Mouse (Mus musculus) liver, embryonic 12.5 days (tissue): Measurements from ENCODE around the gene Trappc10. TPM values are rescaled to one million over a fixed set of nuclear protein-coding genes. Genes with fewer than 3 reads are reported as not detected.

Source experiments
- ATAC-seq: fragments of 200-750 bp; cut with Nextera tagmentation; 2 replicates; pipeline ENCODE4 v1.8.0; 2017; ENCODE audit warnings: moderate number of reproducible peaks, mild to moderate bottlenecking, moderate library complexity
- H3K27ac ChIP-seq: fragments of 300-500 bp; sonication (generic); 2 replicates; pipeline ENCODE4 v1.5.1; 2016; ENCODE audit warnings: mild to moderate bottlenecking
- H3K27me3 ChIP-seq: fragments of 300-500 bp; sonication (generic); replicated peaks from 2 replicates; pipeline ENCODE4 v1.6.1; 2016; ENCODE audit warnings: mild to moderate bottlenecking, moderate library complexity
- H3K36me3 ChIP-seq: fragments of 300-500 bp; sonication (generic); 2 replicates; pipeline ENCODE4 v1.6.1; 2016; ENCODE audit warnings: mild to moderate bottlenecking, moderate library complexity
- H3K4me1 ChIP-seq: fragments of 300-500 bp; sonication (generic); 2 replicates; pipeline ENCODE4 v1.6.1; 2016
- H3K4me2 ChIP-seq: fragments of 300-500 bp; sonication (generic); 2 replicates; pipeline ENCODE4 v1.6.1; 2016; ENCODE audit warnings: mild to moderate bottlenecking, moderate library complexity
- H3K4me3 ChIP-seq: fragments of 300-500 bp; sonication (generic); 2 replicates; pipeline ENCODE4 v1.5.1; 2016; ENCODE audit warnings: mild to moderate bottlenecking, moderate library complexity
- H3K9ac ChIP-seq: fragments of 300-500 bp; sonication (generic); 2 replicates; pipeline ENCODE4 v1.6.1; 2016; ENCODE audit warnings: mild to moderate bottlenecking, moderate library complexity
- H3K9me3 ChIP-seq: fragments of 300-500 bp; sonication (generic); replicated peaks from 2 replicates; pipeline ENCODE4 v1.6.1; 2016; ENCODE audit warnings: mild to moderate bottlenecking, moderate library complexity
- WGBS: fragments of 180-500 bp; shearing (Covaris S2); methylation state at CpG from one replicate; pipeline ENCODE4 v1.1.7; 2016; ENCODE audit not compliant: insufficient replicate concordance; 5-methylcytosine and 5-hydroxymethylcytosine counted together
- polyA plus RNA-seq: library from polyadenylated mRNA; unstranded; fragments of >200 nt; fragmentation: Nextera tagmentation; extraction: Ambion mirVana; gene quantifications from 2 replicates; pipeline ENCODE4 v1.2.1, GENCODE M21; 2016

The Trappc10 gene
- polyA plus RNA-seq, 1 experiment from 2014 or later: 21.9 TPM

- 40% methylated on average over 10 of the region's 10 CpGs for WGBS
- no peak overlapping the region for H3K9ac ChIP-seq
- H3K4me1 ChIP-seq: peaks cover 15% of the 10 kb centered on the region; the same call in 1 of the 2 replicates
- no peak overlapping the region for H3K27ac ChIP-seq
- H3K36me3 ChIP-seq: no peaks in the 10 kb centered on the region
- H3K27me3 ChIP-seq: 0 out of 2 replicates have a peak, but pooled peaks cover 11% of the 10 kb centered on the region
- no peak overlapping the region for H3K4me2 ChIP-seq
- no peak for ATAC-seq
- H3K4me3 ChIP-seq: no peak overlapping the region
- H3K9me3 ChIP-seq: no peaks in the 10 kb centered on the region
Observed at GRCm38 (mm10) chr10:78148834-78149766, 95.3 kb downstream of the Trappc10 start.

DNA sequence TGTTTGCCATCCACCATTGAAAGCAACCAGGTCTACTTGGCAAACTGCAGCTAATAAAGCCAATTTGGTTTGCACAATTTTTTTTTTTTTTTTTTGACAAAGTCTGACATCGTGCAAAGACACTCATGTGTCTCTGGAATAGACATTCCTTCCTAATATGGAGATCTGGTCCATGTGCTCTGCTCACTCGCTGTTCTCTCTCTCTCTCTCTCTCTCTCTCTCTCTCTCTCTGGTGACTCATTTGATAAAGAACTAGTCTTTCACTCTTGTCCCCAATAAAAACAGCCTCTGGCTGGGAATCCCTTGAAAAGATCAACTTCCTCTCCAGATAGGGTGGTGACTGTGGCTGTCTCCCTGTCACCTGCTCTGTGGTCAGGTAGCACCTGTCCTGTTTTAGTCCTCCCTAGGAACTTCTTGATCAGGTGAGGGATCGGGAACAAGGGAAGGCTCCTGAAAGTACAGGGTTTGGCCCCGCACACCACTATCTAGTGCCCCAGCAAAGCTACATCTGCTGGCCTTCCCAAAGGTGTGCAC lies 96.5 kb downstream of the Trappc10 start:
- H3K27ac ChIP-seq: no peak overlapping the region
- no peak for ATAC-seq
- no peak overlapping the region for H3K4me3 ChIP-seq
- H3K27me3 ChIP-seq: 0 out of 2 replicates have a peak, but pooled peaks cover 11% of the 10 kb centered on the region
- H3K9me3 ChIP-seq: no peaks in the 10 kb centered on the region
- WGBS: 54% methylated on average over 4 of the region's 4 CpGs
- H3K4me2 ChIP-seq: no peak overlapping the region
- H3K9ac ChIP-seq: no peak overlapping the region
- peaks cover 19% of the 10 kb centered on the region; the same call in 1 of the 2 replicates for H3K4me1 ChIP-seq
- H3K36me3 ChIP-seq: no peaks in the 10 kb centered on the region

- peaks cover 15% of the 10 kb centered on the region; the same call in 1 of the 2 replicates for H3K4me1 ChIP-seq
- H3K9ac ChIP-seq: no peak overlapping the region
- no peak overlapping the region for H3K4me3 ChIP-seq
- no peaks in the 10 kb centered on the region for H3K36me3 ChIP-seq
- no peaks in the 10 kb centered on the region for H3K9me3 ChIP-seq
- H3K27me3 ChIP-seq: no peaks in the 10 kb centered on the region
- 28% methylated on average over 8 of the region's 8 CpGs for WGBS
- no peak for ATAC-seq
- H3K27ac ChIP-seq: no peak overlapping the region
- no peak overlapping the region for H3K4me2 ChIP-seq
Observed at GRCm38 (mm10) chr10:78143727-78144505, 100.5 kb downstream of the Trappc10 start.

GRCm38 (mm10) chr10:78140843-78141242 lies 103.6 kb downstream of the Trappc10 start:
- Histone ChIP-seq H3K4me3 (no peak overlapping the region), H3K4me2 (no peak overlapping the region), H3K4me1 (peaks cover 16% of the 10 kb centered on the region), H3K9ac (no peak overlapping the region), H3K27ac (no peak overlapping the region), H3K9me3 (no peaks in the 10 kb centered on the region), H3K36me3 (no peaks in the 10 kb centered on the region), H3K27me3 (no peaks in the 10 kb centered on the region)
- WGBS: 46% methylated on average over 3 of the region's 3 CpGs
- no peak for ATAC-seq

GRCm38 (mm10) chr10:78140251-78140600 lies 104.2 kb downstream of the Trappc10 start:
- ATAC-seq: no peak

GRCm38 (mm10) chr10:78139572-78140250 lies 104.7 kb downstream of the Trappc10 start:
- H3K27ac ChIP-seq: no peak overlapping the region
- 63% methylated on average over 11 of the region's 11 CpGs for WGBS
- H3K4me3 ChIP-seq: no peak overlapping the region
- H3K9ac ChIP-seq: no peak overlapping the region
- ATAC-seq: no peak
- H3K9me3 ChIP-seq: no peaks in the 10 kb centered on the region
- peaks cover 28% of the 10 kb centered on the region for H3K4me1 ChIP-seq
- H3K27me3 ChIP-seq: no peaks in the 10 kb centered on the region
- no peak overlapping the region for H3K4me2 ChIP-seq
- no peaks in the 10 kb centered on the region for H3K36me3 ChIP-seq

More at GRCm38 (mm10) chr10:78140251-78140600, 104.2 kb downstream of the Trappc10 start:
- no peak overlapping the region for H3K9ac ChIP-seq
- H3K27me3 ChIP-seq: no peaks in the 10 kb centered on the region
- WGBS: 52% methylated on average over 1 of the region's 1 CpGs
- H3K4me3 ChIP-seq: no peak overlapping the region
- H3K4me2 ChIP-seq: no peak overlapping the region
- no peaks in the 10 kb centered on the region for H3K36me3 ChIP-seq
- H3K27ac ChIP-seq: no peak overlapping the region
- H3K4me1 ChIP-seq: peaks cover 23% of the 10 kb centered on the region
- no peaks in the 10 kb centered on the region for H3K9me3 ChIP-seq

DNA sequence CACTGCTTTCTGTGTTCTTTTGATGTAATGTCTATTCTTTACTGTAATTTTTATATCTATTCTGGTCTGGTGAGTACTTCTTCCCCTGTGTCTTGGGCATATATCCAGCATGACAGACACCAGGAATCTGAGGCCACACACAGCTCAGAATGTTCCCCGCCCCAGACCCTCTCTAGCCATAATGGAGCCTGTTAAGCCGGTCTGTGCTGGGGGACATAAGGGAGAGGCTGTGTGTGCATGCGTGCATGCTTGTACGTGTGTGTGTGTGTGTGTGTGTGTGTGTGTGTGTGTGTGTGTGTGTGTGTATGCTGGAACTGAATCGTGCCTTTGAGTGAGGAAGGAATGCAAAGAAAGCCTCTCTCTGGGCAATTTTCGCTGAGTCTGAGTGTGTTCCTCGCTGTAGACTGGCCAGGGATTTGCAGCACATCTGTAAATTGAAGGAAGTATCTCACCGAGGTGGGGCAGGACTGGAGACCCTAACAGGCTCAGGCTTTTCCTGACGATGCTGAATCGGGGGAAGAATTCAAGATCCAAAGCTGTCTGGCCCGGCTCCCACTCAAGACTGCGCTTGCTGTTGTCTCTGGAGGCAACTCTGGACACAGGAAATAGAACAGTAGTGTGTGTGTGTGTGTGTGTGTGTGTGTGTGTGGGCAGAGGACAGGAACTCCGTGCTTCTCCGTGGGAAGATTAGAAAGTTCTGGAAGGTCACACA lies 105.5 kb downstream of the Trappc10 start:
- Histone ChIP-seq H3K27me3 (no peaks in the 10 kb centered on the region), H3K36me3 (no peaks in the 10 kb centered on the region), H3K27ac (no peak overlapping the region), H3K9me3 (no peaks in the 10 kb centered on the region), H3K4me1 (peaks cover 32% of the 10 kb centered on the region), H3K4me3 (no peak overlapping the region), H3K9ac (no peak overlapping the region), H3K4me2 (no peak overlapping the region)
- WGBS: 47% methylated on average over 14 of the region's 14 CpGs
- ATAC-seq: no peak

- H3K27me3 ChIP-seq: no peaks in the 10 kb centered on the region
- no peak overlapping the region for H3K4me2 ChIP-seq
- no peaks in the 10 kb centered on the region for H3K9me3 ChIP-seq
- H3K9ac ChIP-seq: no peak overlapping the region
- no peaks in the 10 kb centered on the region for H3K36me3 ChIP-seq
- no peak overlapping the region for H3K27ac ChIP-seq
- peaks cover 30% of the 10 kb centered on the region for H3K4me1 ChIP-seq
- H3K4me3 ChIP-seq: no peak overlapping the region
- WGBS: 62% methylated on average over 3 of the region's 3 CpGs
- ATAC-seq: no peak
Observed at GRCm38 (mm10) chr10:78137191-78137590, 107.2 kb downstream of the Trappc10 start.

Other genes with a start within 250 kb of the Trappc10 start
- 152 and 157 TPM in 2 replicates for gene Pfkl, start 234.6 kb downstream of the Trappc10 start, polyA plus RNA-seq
- gene Dnmt3l, start 202.7 kb downstream of the Trappc10 start, polyA plus RNA-seq: not detected in 2 replicates
- 0.06 TPM in 1 of 2 replicates, not detected in the other for gene Aire, start 201.0 kb downstream of the Trappc10 start, polyA plus RNA-seq
- 2.9 and 3.2 TPM in 2 replicates for gene Icosl, start 175.3 kb downstream of the Trappc10 start, polyA plus RNA-seq
- 17.1 and 19.4 TPM in 2 replicates for gene D10Jhu81e, start 74.9 kb downstream of the Trappc10 start, polyA plus RNA-seq
- gene Pwp2, start 59.5 kb downstream of the Trappc10 start, polyA plus RNA-seq: 23.9 and 25.5 TPM in 2 replicates
- 25.3 and 25.7 TPM in 2 replicates for gene Agpat3, start 107.8 kb upstream of the Trappc10 start, polyA plus RNA-seq
- gene Rrp1, start 168.4 kb upstream of the Trappc10 start, polyA plus RNA-seq: 200 and 201 TPM in 2 replicates
- gene Cstb, start 181.0 kb upstream of the Trappc10 start, polyA plus RNA-seq: 104 and 106 TPM in 2 replicates
- 7.8 and 8.2 TPM in 2 replicates for gene Pdxk, start 220.3 kb upstream of the Trappc10 start, polyA plus RNA-seq